Mouse (Mus musculus): ENCODE data around the gene Camk1d. TPM values are rescaled to one million over a fixed set of nuclear protein-coding genes. Genes with fewer than 3 reads are reported as not detected.
"Not testable (repeated sequence)": the region's sequence is repeated elsewhere in the genome, so short reads cannot be mapped to it uniquely, and the experiment has no call there.

Camk1d gene
- polyA plus RNA-seq, 1 experiment from 2014 or later: 3.3 TPM

GRCm38 (mm10) chr2:5397468-5397867, 316.8 kb downstream of the Camk1d start:
- Histone ChIP-seq H3K36me3 (no peaks in the 10 kb centered on the region), H3K9me3 (replicated peaks) (no peaks in the 10 kb centered on the region), H3K27me3 (no peaks in the 10 kb centered on the region), H3K4me3 (no peak overlapping the region), H3K4me1 (0 out of 2 replicates have a peak, but pooled peaks cover 2% of the 10 kb centered on the region), H3K4me2 (replicated peaks) (no peak overlapping the region), H3K9ac (no peak overlapping the region), H3K27ac (no peak overlapping the region)
- WGBS: 77% methylated on average over 3 of the region's 3 CpGs
- ATAC-seq (ENCODE audit: low FRiP score): no peak

- Histone ChIP-seq H3K4me1 (0 out of 2 replicates have a peak, but pooled peaks cover 2% of the 10 kb centered on the region), H3K9ac (no peak overlapping the region), H3K9me3 (replicated peaks) (no peaks in the 10 kb centered on the region), H3K36me3 (no peaks in the 10 kb centered on the region), H3K27me3 (no peaks in the 10 kb centered on the region), H3K4me3 (no peak overlapping the region), H3K27ac (no peak overlapping the region), H3K4me2 (replicated peaks) (no peak overlapping the region)
- WGBS: 50% methylated on average over 1 of the region's 1 CpGs
- no peak; the same call in 1 of the 2 replicates for ATAC-seq (ENCODE audit: low FRiP score)
Measured at GRCm38 (mm10) chr2:5396415-5396814, 317.9 kb downstream of the Camk1d start.

- no peaks in the 10 kb centered on the region for H3K36me3 ChIP-seq
- WGBS: 56% methylated on average over 2 of the region's 2 CpGs
- H3K27ac ChIP-seq: no peak overlapping the region
- H3K27me3 ChIP-seq: no peaks in the 10 kb centered on the region
- no peak overlapping the region for H3K4me2 ChIP-seq (replicated peaks)
- no peak overlapping the region for H3K9ac ChIP-seq
- no peak for ATAC-seq (ENCODE audit: low FRiP score)
- 0 out of 2 replicates have a peak, but pooled peaks cover 2% of the 10 kb centered on the region for H3K4me1 ChIP-seq
- no peak overlapping the region for H3K4me3 ChIP-seq
- no peaks in the 10 kb centered on the region for H3K9me3 ChIP-seq (replicated peaks)
Measured at GRCm38 (mm10) chr2:5395873-5396272, 318.4 kb downstream of the Camk1d start.

GRCm38 (mm10) chr2:5392921-5393320, 321.4 kb downstream of the Camk1d start:
- Histone ChIP-seq H3K4me2 (replicated peaks) (no peak overlapping the region), H3K27ac (no peak overlapping the region), H3K36me3 (no peaks in the 10 kb centered on the region), H3K9me3 (replicated peaks) (no peaks in the 10 kb centered on the region), H3K4me3 (no peak overlapping the region), H3K27me3 (no peaks in the 10 kb centered on the region), H3K9ac (no peak overlapping the region), H3K4me1 (0 out of 2 replicates have a peak, but pooled peaks cover 2% of the 10 kb centered on the region)
- no peak for ATAC-seq (ENCODE audit: low FRiP score)

DNA sequence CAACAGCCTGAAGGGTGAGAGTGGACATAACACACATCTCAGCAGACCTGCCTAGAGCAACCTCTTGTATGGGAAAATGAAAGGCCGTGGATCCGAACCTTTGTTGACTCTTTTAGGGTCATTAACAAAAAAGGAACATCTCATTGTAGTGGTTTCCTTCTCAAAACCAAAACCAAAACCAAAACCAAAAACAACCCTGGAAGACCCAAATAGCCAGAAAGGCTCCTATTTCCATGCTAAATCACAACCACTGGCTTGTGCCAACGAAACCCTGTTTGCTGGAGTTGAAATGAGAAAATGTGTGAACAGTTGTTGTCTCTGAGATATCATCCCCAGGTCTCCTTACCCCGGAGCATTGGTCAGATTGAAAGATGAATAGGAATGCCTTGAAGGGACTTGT, 321.8 kb downstream of the Camk1d start:
- 94% methylated on average over 4 of the region's 4 CpGs for WGBS
- no peak for ATAC-seq (ENCODE audit: low FRiP score)
- H3K9me3 ChIP-seq (replicated peaks): no peaks in the 10 kb centered on the region
- no peak overlapping the region for H3K4me3 ChIP-seq
- H3K27ac ChIP-seq: no peak overlapping the region
- 0 out of 2 replicates have a peak, but pooled peaks cover 2% of the 10 kb centered on the region for H3K4me1 ChIP-seq
- H3K4me2 ChIP-seq (replicated peaks): no peak overlapping the region
- no peaks in the 10 kb centered on the region for H3K36me3 ChIP-seq
- H3K9ac ChIP-seq: no peak overlapping the region
- no peaks in the 10 kb centered on the region for H3K27me3 ChIP-seq

GRCm38 (mm10) chr2:5388381-5388780, 325.9 kb downstream of the Camk1d start:
- no peaks in the 10 kb centered on the region for H3K27me3 ChIP-seq
- H3K4me2 ChIP-seq (replicated peaks): no peak overlapping the region
- no peak for ATAC-seq (ENCODE audit: low FRiP score)
- 92% methylated on average over 7 of the region's 7 CpGs for WGBS
- no peaks in the 10 kb centered on the region for H3K9me3 ChIP-seq (replicated peaks)
- H3K27ac ChIP-seq: no peak overlapping the region
- H3K4me3 ChIP-seq: no peak overlapping the region
- H3K36me3 ChIP-seq: no peaks in the 10 kb centered on the region
- H3K9ac ChIP-seq: no peak overlapping the region
- no peaks in the 10 kb centered on the region for H3K4me1 ChIP-seq

- H3K4me3 ChIP-seq: no peak overlapping the region
- no peaks in the 10 kb centered on the region for H3K36me3 ChIP-seq
- 0 out of 2 replicates have a peak overlapping the region, but pooled peaks have one; percentile 30 for H3K27ac ChIP-seq
- ATAC-seq (ENCODE audit: low FRiP score): no peak; the same call in 1 of the 2 replicates
- H3K4me2 ChIP-seq (replicated peaks): no peak overlapping the region
- peaks cover 12% of the 10 kb centered on the region for H3K4me1 ChIP-seq
- no peaks in the 10 kb centered on the region for H3K9me3 ChIP-seq (replicated peaks)
- H3K27me3 ChIP-seq: no peaks in the 10 kb centered on the region
- WGBS: 58% methylated on average over 12 of the region's 12 CpGs
- H3K9ac ChIP-seq: no peak overlapping the region
Measured at GRCm38 (mm10) chr2:5381712-5382710, 332.3 kb downstream of the Camk1d start.

DNA sequence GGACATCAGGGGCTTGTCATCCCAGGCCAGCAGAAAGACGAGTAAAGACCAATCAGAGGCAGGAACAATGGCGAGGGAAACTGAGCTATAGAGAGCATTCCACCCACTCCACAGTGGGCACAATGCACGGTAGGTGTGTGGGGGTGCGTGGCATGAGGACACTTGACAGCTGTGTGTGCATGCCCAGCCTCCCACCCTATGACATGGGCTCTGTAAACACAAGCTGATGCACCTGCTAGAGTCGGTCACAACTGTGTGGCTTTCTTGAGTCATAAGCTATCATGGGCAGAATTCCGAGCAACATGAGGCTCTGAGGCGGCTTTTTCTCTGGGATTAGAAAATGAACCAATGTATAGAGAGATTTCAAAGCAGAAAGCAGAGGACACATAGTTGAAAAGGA, 333.3 kb downstream of the Camk1d start:
- 64% methylated on average over 7 of the region's 7 CpGs for WGBS
- Histone ChIP-seq H3K4me2 (replicated peaks) (no peak overlapping the region), H3K9me3 (replicated peaks) (no peaks in the 10 kb centered on the region), H3K27me3 (no peaks in the 10 kb centered on the region), H3K36me3 (no peaks in the 10 kb centered on the region), H3K9ac (no peak overlapping the region), H3K4me3 (no peak overlapping the region), H3K4me1 (peaks cover 12% of the 10 kb centered on the region), H3K27ac (no peak overlapping the region)
- ATAC-seq (ENCODE audit: low FRiP score): no peak

DNA sequence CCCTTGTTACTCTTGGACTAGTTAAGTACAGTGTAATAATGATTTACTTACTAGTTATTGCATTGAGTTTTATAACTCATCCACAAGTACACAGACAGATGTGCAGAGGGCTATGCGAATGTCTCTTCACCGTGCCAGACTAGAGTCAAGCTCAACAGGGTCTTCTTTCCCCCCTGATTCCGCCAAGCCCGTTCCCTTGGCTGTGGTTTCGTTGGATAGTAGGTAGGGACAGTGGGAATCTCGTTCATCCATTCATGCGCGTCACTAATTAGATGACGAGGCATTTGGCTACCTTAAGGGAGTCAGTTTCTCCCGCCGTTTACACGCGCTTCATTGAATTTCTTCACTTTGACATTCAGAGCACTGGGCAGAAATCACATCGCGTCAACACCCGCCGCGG, 335.4 kb downstream of the Camk1d start:
- H3K36me3 ChIP-seq; H3K4me3 ChIP-seq; H3K9me3 ChIP-seq (replicated peaks); H3K27ac ChIP-seq; H3K9ac ChIP-seq; ATAC-seq (ENCODE audit: low FRiP score); H3K4me2 ChIP-seq (replicated peaks); H3K27me3 ChIP-seq: not testable (repeated sequence)
- WGBS: 46% methylated on average over 18 of the region's 18 CpGs
- peaks cover 12% of the 10 kb centered on the region for H3K4me1 ChIP-seq

DNA sequence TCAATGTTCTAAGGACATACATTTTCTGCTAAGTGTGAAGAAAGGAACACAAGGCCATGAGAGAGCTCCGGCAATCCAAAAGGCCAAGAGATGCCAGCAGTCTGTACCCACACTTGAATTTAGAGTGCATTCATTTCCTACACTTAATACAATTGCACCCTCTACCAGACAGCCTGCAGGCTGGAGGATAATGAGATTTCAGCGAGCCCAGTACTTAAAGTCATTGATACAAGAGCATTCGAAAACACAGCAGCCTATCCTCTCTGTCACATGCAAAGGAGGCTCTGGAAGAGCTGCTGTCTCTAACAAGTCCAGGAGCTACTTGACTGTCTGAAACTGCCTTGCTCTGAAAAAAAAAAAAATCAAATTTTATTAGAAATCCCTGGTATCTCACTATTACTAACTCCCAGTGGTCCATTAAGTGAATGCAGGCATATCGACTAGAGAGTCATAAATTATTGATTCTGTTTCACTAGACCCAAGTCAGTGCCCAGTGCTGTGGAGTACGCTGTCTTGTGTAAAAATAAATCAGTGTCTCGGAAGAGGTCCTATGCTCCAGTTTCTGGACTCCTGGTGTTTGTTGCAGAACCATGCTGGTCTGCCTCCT, 336.1 kb downstream of the Camk1d start:
- Histone ChIP-seq H3K4me2 (replicated peaks) (no peak overlapping the region), H3K4me3 (no peak overlapping the region), H3K27me3 (no peaks in the 10 kb centered on the region), H3K9me3 (replicated peaks) (no peaks in the 10 kb centered on the region), H3K9ac (no peak overlapping the region), H3K36me3 (no peaks in the 10 kb centered on the region), H3K4me1 (peaks cover 12% of the 10 kb centered on the region), H3K27ac (peak overlapping the region; percentile 67; the same call in 1 of the 2 replicates)
- no peak for ATAC-seq (ENCODE audit: low FRiP score)
- 67% methylated on average over 6 of the region's 6 CpGs for whole genome bisulfite sequencing

- Histone ChIP-seq H3K27me3 (no peaks in the 10 kb centered on the region), H3K4me3 (no peak overlapping the region), H3K36me3 (no peaks in the 10 kb centered on the region), H3K4me2 (replicated peaks) (no peak overlapping the region), H3K27ac (no peak overlapping the region), H3K9ac (no peak overlapping the region), H3K9me3 (replicated peaks) (no peaks in the 10 kb centered on the region), H3K4me1 (peaks cover 6% of the 10 kb centered on the region)
- no peak for ATAC-seq (ENCODE audit: low FRiP score)
- WGBS: 47% methylated on average over 6 of the region's 6 CpGs
Measured at GRCm38 (mm10) chr2:5372886-5373429, 341.4 kb downstream of the Camk1d start.

DNA sequence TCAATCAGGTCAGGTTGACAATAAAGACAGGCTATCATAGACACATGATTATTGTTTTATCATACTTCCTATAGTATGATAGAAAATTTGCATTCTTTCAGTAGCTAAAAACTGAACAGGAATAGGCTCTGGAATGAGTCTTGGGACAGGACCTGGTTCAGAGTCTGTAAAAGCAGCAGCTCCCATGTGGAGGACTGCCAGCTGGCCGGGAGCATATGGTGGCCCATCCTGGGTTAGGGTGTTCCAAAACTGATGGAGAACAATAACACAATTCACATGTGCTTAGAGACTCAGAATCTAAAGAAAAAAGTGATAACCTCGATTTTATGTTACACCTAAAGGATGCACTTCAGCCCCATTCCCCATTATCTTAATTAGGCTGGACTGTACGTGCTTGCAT, 343.0 kb downstream of the Camk1d start:
- Histone ChIP-seq H3K9ac (no peak overlapping the region), H3K27ac (no peak overlapping the region), H3K27me3 (no peaks in the 10 kb centered on the region), H3K36me3 (no peaks in the 10 kb centered on the region), H3K4me2 (replicated peaks) (no peak overlapping the region), H3K4me1 (no peaks in the 10 kb centered on the region), H3K9me3 (replicated peaks) (no peaks in the 10 kb centered on the region), H3K4me3 (no peak overlapping the region)
- 87% methylated on average over 3 of the region's 3 CpGs for WGBS
- no peak for ATAC-seq (ENCODE audit: low FRiP score)

Measured in hindbrain, embryonic 12.5 days (tissue).